Mouse (Mus musculus) frontal cortex, adult (tissue): ENCODE measurements at regions not wholly inside any gene's neighbourhood (a gene's known extent, or its start where the extent isn't known, plus 50 kb on each side); places are given as distances from the start of the nearest gene placed in this dataset.

Source experiments
- ATAC-seq: cut with Nextera tagmentation; 2 replicates; pipeline ENCODE4 v1.9.2; 2017; ENCODE audit warnings: mild to moderate bottlenecking, moderate library complexity, mixed read lengths; ENCODE audit not compliant: low TSS enrichment

DNA sequence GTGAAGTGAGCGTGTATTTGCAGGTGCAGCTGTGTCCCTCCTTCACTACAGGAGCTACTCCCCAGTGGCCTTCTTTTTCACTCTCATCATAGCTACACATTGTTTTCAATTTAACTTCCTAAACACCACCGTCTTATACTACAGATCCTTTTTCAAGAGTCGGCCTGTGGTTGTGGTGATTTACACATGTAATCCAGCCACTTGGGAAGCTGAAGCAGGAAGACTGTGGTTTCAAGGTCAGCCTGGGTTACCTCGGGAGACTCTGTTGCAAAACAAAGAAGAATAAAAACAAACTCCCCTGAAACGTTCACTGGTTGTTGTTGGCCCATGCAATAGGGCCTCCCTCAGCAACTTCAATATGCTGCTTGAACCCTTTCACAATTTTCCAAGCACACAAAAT lies 153.8 kb upstream of the Kcnh8 start:
- ATAC-seq, result no peak

DNA sequence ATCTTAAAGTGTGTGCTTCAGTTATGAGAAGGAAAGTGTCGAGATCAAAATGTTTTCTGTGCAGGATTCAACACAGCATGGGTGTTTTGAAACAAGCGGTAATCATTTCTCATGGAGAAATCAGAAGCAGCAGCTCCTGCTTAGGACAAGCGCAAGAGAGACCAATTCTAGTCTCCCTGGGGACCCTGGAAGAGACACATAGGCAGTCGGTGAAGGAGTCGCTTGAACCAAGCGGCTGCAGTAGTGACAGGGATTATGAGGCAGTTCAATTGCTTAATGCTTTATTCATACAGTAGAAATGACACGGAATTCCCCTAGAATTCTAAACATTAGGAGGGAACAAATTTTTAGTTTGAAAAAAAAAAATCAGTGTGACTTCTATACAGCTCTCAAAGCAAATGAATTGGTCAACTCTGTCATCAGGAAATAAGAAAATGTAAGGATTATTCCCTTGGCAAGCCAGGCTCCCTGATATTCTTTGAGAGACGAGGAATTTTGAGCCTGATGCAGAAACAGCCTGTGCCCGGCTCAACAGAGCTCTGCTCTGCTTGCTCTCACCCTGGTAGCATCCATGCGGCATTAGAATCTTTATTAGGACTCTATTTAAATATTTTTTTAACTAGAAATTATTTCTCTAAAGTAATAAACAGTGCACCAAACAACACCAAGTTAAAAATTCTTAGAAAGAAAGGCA lies 143.1 kb upstream of the Kcnh8 start:
- ATAC-seq, result peak; percentile 77

DNA sequence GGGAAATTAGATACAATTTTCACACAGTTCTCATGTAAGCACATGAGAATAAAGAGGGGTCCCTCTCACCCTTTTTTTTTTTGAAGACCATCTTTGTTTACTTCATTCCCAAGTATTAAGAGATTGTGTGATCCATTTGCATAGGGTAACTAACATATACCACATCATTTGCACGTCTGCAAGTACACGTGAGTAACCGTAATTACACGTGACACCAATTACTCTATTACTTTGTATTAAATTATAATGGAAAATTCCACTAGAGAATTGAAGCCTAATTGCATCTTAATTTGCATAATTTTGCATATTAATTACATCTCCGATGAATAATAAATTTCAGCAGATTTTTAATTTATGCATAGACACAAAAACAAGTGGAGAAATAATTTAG lies 142.5 kb upstream of the Kcnh8 start:
- ATAC-seq, result no peak

DNA sequence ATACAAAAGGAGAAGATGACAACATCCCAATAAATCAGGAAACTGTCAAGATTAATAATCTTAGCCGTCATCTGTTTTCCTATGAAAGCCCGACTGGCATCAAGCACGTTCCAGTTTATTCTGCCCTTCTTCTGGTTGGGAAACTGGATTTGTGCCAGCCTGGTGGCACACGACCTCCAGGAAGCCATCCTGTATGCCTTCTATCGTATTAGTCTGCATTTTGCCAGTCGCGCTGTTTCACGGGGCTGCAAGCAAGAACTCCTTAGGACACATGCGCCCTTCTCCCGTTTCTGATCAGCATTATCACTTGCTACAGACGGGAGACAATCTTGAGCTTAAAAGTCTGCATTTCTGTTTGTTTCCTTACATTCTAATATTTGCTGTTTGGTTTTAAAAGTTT lies 141.2 kb upstream of the Kcnh8 start:
- peak; percentile 32; the same call in 1 of the 2 replicates for ATAC-seq

DNA sequence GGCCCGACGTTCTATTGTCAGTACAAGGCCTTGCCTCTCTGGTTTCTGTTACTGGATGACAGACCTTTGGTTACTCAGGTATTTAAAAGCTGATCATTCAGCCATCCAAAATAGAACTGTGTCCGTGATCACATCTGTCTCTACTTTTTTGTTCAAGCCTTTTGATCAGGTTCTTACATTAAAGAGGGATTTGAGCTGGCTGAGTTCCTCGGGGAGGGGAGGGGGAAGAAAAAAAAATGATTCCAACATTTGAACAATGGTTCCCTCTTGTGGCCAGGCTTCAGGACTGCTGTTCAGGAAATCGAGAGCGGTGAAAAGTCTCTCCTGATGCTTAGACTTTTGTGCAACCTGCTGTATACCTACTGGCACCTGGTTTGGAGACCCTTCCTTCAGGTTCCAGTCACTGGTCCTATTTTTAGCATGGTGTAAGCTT lies 140.8 kb upstream of the Kcnh8 start:
- peak; percentile 81 for ATAC-seq

DNA sequence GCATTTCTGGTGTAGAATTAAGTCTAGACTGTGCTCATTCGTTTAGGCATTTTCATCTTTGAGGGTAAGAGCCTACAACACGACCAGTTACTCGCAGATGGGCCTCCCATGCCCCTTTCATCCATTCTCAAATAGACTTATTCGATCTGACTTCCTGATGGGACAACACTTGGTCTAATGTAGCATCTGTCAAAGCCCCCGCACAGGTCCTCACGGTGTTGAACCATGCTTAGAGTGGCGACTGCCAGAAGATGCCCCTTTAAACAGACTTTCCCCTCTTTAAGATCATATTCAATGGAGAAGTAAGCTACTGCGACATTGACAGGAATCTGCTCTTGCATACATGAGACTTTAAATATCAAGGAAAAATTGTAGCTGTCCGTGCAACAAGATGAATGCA lies 140.1 kb upstream of the Kcnh8 start:
- ATAC-seq, result no peak

DNA sequence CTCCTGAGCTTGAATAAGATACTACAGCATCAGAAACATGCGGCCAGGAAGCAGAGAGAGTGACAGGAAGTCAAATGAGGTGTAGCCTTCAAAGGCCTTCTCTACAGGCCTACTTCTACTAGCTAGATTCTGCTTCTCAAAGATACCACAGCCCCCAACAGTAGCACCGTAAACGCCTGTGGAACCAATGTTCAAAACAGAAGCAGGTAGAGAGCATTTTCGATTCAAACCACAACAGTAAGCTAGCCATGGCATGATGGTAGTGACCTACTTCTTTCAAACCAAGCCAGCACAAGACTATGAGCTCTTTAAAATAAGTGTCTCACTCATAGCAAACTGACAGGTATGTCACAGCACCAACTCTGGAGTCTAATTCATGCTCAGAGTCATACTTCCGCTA lies 134.0 kb upstream of the Kcnh8 start:
- ATAC-seq, result no peak

DNA sequence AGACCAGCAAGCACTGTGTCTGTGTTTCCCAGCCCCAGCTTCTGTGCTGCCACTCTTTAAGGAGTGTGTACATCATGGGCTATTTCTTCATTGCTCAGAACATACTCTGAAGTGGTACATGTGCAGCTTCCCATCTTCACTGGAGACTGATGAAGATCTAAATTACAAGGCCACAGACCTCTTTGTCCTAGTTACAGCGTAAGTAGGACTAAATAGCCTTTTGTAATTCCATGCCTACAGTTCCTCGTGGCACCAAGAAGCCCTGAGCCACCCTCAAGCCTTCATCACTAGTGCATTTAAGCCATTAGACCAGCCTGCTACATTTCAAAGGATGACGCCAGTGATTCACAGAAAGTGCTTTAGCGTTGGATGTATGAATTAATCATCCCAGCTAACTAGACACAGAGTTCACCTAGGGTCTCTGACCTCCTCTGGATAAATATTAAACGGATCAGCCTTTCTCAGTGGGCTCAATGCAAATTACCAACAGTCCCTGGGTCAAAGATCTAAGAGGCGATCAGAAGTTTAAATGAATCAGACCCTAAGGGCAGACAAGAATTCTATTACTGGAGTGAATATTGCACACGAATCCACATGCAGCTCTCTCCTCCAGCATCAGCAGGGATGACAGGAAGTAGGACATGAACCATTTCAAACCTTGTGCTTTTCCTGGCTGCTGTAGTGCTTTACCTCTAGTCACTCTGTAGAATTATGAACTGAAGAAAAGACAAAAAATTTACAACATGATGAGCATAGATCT lies 123.0 kb upstream of the Kcnh8 start:
- no peak for ATAC-seq

DNA sequence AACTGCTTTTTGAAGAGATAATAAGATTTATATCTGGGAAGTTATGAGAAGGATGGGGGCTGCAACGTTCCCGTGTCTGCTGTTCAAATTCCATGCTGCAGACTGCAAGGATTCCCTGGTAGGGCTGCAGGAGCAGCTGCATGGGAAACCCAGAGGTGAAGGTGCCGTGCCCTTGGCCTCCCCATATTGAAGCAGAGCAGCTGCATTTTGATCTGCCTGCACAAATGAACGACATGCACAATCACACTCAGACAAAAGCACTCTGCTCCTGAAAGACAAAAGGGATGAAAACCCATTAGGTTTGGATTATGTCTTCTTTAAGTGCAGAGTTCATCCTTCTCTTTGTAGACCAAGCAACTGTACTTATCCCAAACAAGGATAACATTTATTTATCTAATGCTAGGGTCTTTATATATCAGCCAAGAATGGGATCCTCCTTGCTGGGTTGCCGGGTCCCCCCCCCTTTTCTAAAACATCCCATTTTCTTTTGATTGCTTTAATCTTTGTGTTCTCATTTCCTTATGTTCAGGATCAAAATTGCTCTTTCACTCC lies 122.3 kb upstream of the Kcnh8 start:
- no peak for ATAC-seq

DNA sequence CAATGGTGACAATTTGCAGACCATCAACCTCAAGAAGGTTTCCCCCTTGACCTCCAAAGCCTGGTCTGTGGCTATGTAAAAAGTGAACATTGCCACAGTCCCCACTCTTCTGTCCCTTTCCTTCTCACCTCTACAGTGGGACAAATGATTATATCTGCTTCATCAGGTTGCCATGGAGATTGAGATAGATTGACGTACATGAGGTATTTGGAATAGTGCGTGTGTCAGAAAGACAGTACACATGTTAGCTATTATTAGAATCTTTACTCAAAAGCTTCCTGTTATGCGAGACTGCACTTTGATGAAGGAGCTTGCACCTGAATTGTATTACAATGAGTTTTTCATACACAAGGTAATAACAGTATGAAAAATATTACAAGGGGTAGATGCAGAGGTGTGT lies 95.7 kb upstream of the Kcnh8 start:
- no peak for ATAC-seq

DNA sequence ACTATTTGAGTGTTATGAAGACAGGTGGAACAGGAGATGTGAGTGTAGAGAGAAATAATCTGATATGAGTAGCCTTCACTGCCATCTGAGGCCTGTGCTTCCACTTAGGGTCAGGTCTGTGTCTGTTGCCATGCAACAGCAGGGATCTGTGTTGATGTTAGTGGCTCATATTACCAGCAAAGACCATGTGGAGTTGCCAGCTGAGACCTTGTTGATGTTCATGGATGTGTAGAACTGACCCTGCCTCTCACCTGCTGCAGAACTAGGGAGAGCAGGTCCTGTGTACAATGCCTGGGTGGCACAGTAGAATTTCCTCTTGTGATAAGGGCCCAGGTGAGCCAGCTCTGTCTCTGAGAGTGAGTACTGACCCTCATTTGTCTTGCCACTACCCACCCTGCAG lies 72.2 kb upstream of the Kcnh8 start:
- no peak for ATAC-seq
